Mouse (Mus musculus) heart, postnatal 4 days (tissue): ENCODE results near the gene Impg2. TPM values are rescaled to one million over a fixed set of nuclear protein-coding genes. Genes with fewer than 3 reads are reported as not detected.

ENCODE experiments used
- DNase-seq: peaks from one replicate; pipeline ENCODE4 v3.0.0; 2021
- total RNA-seq, 2 experiments: library from RNA; stranded (reverse); gene quantifications; 2 replicates each; pipeline ENCODE4 v1.2.3; 2021

The Impg2 gene
- total RNA-seq, 2 experiments from 2014 or later, result 0.11 to 0.17 TPM

DNA sequence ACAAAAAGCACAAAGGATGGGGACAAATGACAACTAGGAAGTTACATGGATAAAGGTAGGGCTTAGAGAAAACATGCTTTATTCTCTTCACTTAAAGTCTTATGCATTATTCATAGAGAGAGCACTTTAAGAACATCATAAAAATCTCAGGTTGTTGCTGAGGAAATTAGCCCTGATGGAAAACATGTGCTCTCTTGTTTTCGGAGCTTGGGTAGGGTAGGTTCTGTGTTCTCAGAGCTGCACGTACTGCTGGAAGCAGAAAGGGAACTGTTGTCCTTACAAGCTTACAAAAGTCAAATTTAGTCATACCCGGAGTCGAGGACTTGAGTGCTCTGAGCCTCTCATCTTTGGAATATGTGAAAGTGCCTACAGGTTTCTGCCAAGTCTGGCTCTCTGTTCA lies 98.9 kb downstream of the Impg2 start:
- DNase-seq, result no peak

DNA sequence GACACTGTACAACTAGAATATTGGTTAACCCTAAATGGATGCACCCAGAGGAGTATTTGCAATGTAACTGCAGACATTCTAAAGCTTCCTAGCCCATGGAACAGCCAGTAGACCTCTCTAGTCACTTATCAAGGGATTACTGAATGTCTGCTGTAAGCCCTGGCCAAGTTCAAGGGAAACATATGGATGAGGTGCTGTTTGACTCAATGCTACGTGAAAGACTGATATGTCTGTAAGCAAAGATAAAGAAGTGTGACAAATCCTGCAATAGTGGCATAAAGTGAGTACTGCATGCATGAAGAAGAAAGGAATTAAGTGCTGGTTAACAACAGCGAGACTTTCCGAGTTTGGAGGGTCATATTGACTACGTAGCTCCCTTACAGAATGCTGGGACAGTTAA lies 100.1 kb downstream of the Impg2 start:
- no peak for DNase-seq

DNA sequence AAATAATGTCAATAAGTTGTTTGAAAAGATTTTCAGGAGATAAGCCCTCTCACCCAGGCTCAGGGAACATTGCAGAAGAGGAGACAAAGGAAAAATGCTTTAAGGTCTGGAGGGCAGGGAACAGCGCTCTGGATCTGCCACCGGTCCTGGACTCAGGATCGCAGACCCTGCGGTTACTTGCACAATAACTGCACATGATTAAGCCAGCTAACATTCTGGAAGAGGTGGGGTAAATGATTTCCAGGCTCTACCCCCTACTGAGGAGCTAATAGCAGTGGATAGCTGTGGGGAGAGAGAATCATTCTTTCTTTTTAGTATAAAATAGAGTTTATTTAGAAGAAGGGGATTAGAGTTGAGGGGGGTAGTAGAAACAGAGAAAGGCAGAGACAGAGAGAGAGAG lies 103.5 kb downstream of the Impg2 start:
- DNase-seq, result no peak

DNA sequence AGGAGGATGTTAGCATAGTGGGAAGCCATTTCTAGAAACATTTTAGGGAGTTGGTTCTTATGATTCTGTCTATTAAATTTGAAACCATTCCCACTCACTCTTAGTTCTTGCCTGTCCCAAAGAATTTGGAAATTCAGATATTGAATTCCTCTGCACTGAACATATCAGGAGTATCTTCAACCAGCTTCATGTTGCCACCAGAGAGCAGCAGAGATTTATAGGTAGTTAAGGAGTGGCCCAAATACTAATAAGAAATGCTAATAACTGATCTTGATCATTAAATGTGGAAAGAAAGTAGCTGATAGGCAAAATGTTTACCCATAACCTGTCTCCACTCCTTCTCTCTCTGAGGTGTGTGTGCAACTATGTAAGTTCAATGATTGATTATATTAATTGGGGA lies 107.2 kb downstream of the Impg2 start:
- no peak for DNase-seq

Other genes with a start within 250 kb of the Impg2 start
- gene Rpl24, start 238.0 kb upstream of the Impg2 start, total RNA-seq, result 100 to 1,000 TPM; 714 to 743 TPM
- gene Zbtb11, start 230.4 kb upstream of the Impg2 start, total RNA-seq, result 10 to 100 TPM in 1 of 2 experiments, 1 to 10 TPM in 1; 8.8 to 10.4 TPM
- 10 to 100 TPM; 73.1 to 74.5 TPM for gene Pcnp, start 174.6 kb upstream of the Impg2 start, total RNA-seq
- gene Trmt10c, start 166.5 kb upstream of the Impg2 start, total RNA-seq, result 10 to 100 TPM; 12.5 to 13.5 TPM
- gene Senp7, start 156.0 kb upstream of the Impg2 start, total RNA-seq, result 10 to 100 TPM; 17.4 to 21.1 TPM